Mouse (Mus musculus): ENCODE measurements around the gene Got2.

- TF ChIP-seq POLR2A (IDR thresholded peaks at IDR 0.05; ENCODE audit: borderline replicate concordance, extremely low read depth, low read depth, low read length) (no peak), CTCF (IDR thresholded peaks at IDR 0.05; ENCODE audit: insufficient read depth, low read length) (no peak)
These were observed 66.3 kb downstream of the Got2 start for GRCm38 (mm10) chr8:95822096-95822495.

Measured in lung, adult 2 months (tissue).